Mouse (Mus musculus): ENCODE measurements at regions not wholly inside any gene's neighbourhood (a gene's known extent, or its start where the extent isn't known, plus 50 kb on each side); places are given as distances from the start of the nearest gene placed in this dataset.

DNA sequence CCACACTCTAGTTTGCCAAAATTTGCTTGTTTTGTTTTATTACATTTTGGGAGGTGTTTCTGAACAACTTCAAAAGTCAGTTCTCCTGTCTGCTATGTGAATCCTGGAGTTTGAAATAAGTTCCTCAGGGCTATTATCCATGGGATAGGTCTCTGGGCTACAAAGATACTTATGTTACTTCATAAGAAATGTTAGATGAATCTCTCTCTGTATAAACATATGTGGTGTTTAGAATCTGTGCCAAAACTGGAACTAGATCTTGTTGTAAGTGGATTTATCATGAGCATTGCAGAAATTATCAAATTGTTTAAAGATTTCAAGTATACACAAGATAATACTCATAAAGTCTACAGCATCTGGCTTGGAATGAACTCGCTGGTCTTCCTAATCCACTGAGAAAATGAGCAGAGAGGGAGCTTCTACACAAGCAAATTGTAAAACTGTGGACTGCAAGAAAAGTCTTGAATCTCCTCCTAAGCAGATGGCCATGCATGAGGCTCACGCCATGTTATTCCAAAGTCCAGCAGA, 355.2 kb upstream of the Robo1 start:
- no peak for ATAC-seq (ENCODE audit: low TSS enrichment)

GRCm38 (mm10) chr16:71963579-71963978, 344.5 kb upstream of the Robo1 start:
- no peak for ATAC-seq (ENCODE audit: low TSS enrichment)

GRCm38 (mm10) chr16:71973811-71974210, 334.3 kb upstream of the Robo1 start:
- ATAC-seq (ENCODE audit: low TSS enrichment): no peak

GRCm38 (mm10) chr16:71997634-71998278, 310.4 kb upstream of the Robo1 start:
- no peak for ATAC-seq (ENCODE audit: low TSS enrichment)

DNA sequence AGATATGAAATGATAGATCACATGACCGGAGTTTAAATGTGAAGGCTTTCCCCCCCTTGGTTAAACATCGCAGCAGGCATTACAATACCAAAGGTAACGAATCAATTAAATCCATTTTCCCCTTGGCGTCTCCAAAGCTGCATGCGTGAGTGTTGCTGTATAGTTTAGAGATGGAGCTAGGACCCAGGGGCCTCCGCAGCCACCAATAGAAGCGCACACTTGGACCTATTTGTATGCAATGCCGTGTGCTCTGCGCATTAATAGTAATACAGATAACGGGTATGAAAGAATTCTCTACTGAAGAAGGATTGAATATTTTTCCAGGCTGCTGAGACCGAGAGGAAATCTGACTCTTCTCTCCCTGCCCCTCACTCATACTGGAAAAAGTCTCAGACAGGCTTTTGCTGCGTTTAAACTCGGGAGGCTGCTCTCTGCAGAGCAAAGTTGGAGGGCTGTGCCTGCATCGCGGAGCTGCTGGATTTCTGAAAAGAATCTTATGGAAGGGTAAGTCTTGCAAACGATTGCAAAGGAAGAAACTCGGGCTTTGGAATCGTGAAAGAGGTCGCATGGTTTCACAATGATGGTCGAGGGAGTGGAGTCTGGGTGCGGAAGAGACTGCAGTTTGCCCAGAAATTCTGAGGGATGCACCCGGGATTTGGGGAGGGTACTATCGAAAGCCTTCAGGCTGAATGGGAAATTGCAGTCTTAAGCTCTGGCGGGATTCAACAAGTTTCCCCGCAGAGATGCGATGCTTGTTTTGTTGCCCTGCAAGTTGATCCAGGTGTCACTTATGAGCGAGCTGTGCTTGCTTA, 280.5 kb upstream of the Robo1 start:
- ATAC-seq (ENCODE audit: low TSS enrichment): peak; percentile 70

DNA sequence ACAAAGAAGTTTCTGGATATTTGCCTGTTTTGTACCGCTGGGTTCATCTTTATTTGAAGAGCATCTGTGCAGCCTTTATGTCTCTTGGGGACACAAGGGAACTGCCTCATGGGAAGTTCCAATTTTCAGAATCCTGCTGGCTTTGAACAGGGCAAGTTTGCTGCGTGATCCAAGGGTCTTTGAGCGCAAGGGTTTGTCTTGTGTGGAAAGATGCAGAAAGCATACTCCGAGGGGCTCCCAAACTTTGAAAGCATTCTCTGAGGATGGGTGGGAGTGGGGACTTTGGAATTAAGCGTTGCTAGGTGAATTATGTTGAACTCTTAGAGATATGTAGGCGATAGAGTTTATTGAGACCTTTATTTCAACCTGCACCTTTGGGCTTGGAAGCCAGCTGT, 279.9 kb upstream of the Robo1 start:
- no peak; the same call in 1 of the 2 replicates for ATAC-seq (ENCODE audit: low TSS enrichment)

DNA sequence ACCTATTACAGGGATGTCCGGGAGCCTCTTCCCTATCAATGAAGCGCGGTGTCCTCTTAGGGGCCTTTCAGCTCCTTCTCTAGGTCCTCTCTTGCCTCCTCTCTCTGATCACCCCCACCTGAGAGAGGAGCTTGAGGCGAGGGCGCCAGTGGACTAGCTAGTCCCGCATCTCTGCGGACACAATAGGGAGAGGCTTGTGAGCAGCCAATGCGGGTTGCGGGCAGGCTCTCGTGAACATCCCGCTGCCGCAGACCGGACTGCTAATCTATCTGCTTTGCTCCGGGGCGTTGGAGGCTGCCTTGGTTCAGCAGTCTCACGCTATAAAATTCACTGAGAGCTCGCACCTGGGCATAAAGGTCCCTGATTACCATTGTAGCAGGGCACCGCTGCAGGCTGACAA, 279.3 kb upstream of the Robo1 start:
- ATAC-seq (ENCODE audit: low TSS enrichment): peak; percentile 62

DNA sequence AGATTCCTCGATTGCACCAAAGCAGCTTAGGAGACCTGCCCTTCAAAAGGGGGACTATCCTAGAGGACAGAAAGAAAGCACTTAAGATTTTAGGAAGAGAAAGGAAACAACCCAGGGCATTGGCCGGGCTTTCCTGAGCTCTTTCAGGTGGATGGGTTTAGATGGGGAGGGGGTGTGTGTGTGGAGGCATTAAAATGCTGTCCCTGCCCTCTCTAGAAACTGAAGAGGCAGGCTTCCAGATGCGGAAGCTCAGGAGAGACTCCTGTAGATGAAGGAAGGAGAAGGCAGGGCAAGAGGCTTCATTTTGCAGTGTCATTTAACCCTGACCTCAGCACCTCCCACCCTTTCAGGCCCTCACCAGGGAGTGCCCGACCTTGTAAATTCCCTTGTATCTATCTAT, 278.8 kb upstream of the Robo1 start:
- no peak for ATAC-seq (ENCODE audit: low TSS enrichment)

GRCm38 (mm10) chr16:72068254-72068653, 239.9 kb upstream of the Robo1 start:
- ATAC-seq (ENCODE audit: low TSS enrichment): no peak

DNA sequence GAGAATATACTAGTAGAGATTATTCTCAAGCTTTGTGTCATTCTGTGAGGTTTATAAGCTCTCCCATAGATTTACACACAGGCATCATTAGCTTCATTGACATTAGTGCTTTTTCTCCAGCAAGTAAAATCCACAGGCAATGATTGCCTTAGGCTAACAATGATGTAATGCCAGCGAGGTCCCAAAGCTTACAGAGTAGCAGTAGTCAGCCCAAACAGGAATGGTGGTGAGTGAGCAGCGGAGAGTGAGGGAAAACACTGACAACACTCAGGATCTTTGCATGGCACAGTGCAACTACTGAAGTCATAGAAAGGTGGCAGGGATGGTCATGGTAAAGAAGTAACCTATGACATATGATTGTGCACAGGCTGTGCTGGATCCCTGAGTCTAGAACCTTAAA, 238.5 kb upstream of the Robo1 start:
- no peak for ATAC-seq (ENCODE audit: low TSS enrichment)

DNA sequence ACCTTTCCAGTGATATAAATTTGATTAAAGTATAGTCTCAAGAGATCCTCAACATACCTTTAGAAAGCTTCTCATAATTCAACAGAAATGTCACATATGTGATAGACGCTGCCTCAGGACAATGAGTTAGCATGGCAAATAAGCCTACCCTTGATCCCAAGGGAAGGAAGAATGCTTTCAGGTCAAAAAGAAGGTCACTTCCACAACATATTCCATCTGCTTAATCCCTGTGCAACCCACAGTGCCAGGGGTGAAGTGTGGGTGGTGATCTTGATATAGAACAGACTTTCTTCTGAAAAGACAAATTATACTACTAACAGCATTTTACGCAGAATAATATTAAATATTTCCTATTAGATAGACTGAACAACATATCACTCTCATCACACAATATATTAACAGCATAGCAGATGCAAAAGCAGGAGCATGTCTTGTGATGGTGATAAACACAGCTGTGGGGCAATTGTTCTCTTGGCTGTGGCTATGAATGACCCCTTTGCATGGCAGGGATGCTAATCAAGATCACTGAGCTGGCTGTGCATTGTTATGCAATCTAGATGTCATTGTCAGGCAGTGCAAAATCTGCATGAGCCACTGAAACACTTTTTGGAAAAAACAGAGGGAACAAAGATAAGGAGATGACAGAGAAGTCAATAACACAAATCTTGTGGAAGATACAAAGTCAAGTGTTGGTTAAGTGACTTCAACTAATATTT, 236.2 kb upstream of the Robo1 start:
- ATAC-seq (ENCODE audit: low TSS enrichment): 0 out of 2 replicates have a peak, but pooled peaks have one; percentile 57

DNA sequence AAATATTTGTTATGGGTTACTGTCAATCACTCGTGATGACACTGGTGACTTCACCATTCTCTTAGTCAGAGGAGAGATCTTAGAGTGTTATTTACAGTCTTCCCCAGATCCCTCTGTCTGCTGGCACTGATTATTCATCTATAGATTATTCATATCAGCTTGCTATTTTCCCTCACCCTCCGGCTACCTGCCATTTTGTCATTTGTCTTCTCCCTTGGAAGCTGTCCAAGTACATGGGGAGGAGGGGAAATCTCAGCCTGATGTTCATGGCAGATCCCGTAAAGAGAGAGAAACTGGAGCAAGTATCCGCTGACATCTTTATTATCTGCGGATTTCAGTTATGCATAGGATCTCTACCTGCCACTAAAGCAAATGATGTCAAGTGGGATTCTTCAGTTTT, 222.9 kb upstream of the Robo1 start:
- ATAC-seq (ENCODE audit: low TSS enrichment): no peak

DNA sequence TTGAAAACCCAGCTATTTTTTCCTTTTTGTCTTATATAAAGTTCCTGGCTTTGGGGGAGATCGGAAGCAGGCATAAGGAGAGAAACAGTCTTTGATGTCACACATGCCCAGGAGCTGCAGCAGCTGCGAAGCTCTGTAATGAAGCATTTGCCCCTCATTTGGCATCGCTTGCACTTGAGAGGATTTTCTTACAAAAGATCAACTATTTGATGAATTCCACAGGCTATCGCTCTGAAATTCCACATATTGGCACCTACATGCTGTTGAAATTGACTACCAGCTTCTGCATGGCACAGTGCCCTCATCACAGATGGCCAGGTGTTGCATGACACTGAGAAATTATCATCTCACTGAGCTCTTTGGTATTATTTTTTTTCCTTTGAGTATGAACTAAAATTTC, 220.1 kb upstream of the Robo1 start:
- ATAC-seq (ENCODE audit: low TSS enrichment): no peak

- ATAC-seq (ENCODE audit: low TSS enrichment): no peak
Observed at GRCm38 (mm10) chr16:72088916-72089315, 219.2 kb upstream of the Robo1 start.
